In genomic region chr3:137880109-137880748, GRCm38 (mm10) we compare ENCODE assay signal across 1 mouse cellular context.
TF ChIP-seq lines count a peak whose summit lies in the region.

No protein-coding gene starts in this region.

TF ChIP-seq in MEL, 35 proteins besides CTCF, POLR2A, EP300 and RAD21 (continued from another document):
- TF ChIP-seq ZMIZ1 (IDR thresholded peaks at IDR 0.05; ENCODE audit: low read depth, low read length) (no peak), SMC3 (IDR thresholded peaks at IDR 0.05; ENCODE audit: low read depth, low read length) (no peak), ZNF384 (IDR thresholded peaks at IDR 0.05; ENCODE audit: low read depth, low read length) (peak; percentile 70; the same call in 1 of the 2 replicates), USF2 (IDR thresholded peaks at IDR 0.05; ENCODE audit: borderline replicate concordance in 1 of 2, insufficient read depth in 1 of 2, low read depth in 1 of 2, low read length in 2 of 2) (no peak)
